Mouse (Mus musculus) embryonic facial prominence, embryonic 10.5 days (tissue): ENCODE measurements around the gene Artn. TPM values are rescaled to one million over a fixed set of nuclear protein-coding genes. Genes with fewer than 3 reads are reported as not detected.
A peak's percentile ranks its signal among the peaks of the same experiment; 100 is the strongest.

Source experiments
- DNase-seq: peaks from one replicate; pipeline ENCODE4 v3.0.0-alpha.2; 2017; ENCODE audit warnings: low spot score
- H3K27ac ChIP-seq: fragments of 300-500 bp; sonication (generic); replicated peaks from 2 replicates; pipeline ENCODE4 v1.5.1; 2016; ENCODE audit warnings: mild to moderate bottlenecking
- H3K27me3 ChIP-seq: fragments of 300-500 bp; sonication (generic); replicated peaks from 2 replicates; pipeline ENCODE4 v1.6.1; 2016; ENCODE audit warnings: low read depth, mild to moderate bottlenecking; ENCODE audit not compliant: poor library complexity, severe bottlenecking
- H3K36me3 ChIP-seq: fragments of 300-500 bp; sonication (generic); replicated peaks from 2 replicates; pipeline ENCODE4 v1.6.1; 2016; ENCODE audit warnings: mild to moderate bottlenecking, moderate library complexity
- H3K4me1 ChIP-seq: fragments of 300-500 bp; sonication (generic); 2 replicates; pipeline ENCODE4 v1.6.1; 2016
- H3K4me3 ChIP-seq: fragments of 300-500 bp; sonication (generic); 2 replicates; pipeline ENCODE4 v1.5.1; 2016; ENCODE audit warnings: mild to moderate bottlenecking, moderate library complexity
- H3K9me3 ChIP-seq: fragments of 300-500 bp; sonication (generic); 2 replicates; pipeline ENCODE4 v1.6.1; 2016; ENCODE audit warnings: mild to moderate bottlenecking
- WGBS: fragments of 180-500 bp; shearing (Covaris S2); methylation state at CpG from one replicate; pipeline ENCODE4 v1.1.7; 2016; 5-methylcytosine and 5-hydroxymethylcytosine counted together
- polyA plus RNA-seq: library from polyadenylated mRNA; unstranded; fragments of >200 nt; fragmentation: Nextera tagmentation; extraction: Ambion mirVana; gene quantifications from 2 replicates; pipeline ENCODE4 v1.2.1, GENCODE M21; 2016

The Artn gene
- polyA plus RNA-seq, 1 experiment from 2014 or later = 3.1 TPM

- Histone ChIP-seq H3K4me3 (no peak overlapping the region), H3K9me3 (no peaks in the 10 kb centered on the region), H3K27ac (no peak overlapping the region), H3K36me3 (peaks cover 96% of the 10 kb centered on the region), H3K27me3 (no peaks in the 10 kb centered on the region), H3K4me1 (no peaks in the 10 kb centered on the region)
- 83% methylated on average over 3 of the region's 3 CpGs for WGBS
- DNase-seq = no peak
Measured at GRCm38 (mm10) chr4:117898111-117898510, 31.5 kb downstream of the Artn start.

GRCm38 (mm10) chr4:117896031-117896430, 33.5 kb downstream of the Artn start:
- WGBS = 94% methylated on average over 6 of the region's 6 CpGs
- H3K36me3 ChIP-seq = peaks cover 76% of the 10 kb centered on the region
- no peak for DNase-seq

GRCm38 (mm10) chr4:117895339-117895738, 34.2 kb downstream of the Artn start:
- peaks cover 72% of the 10 kb centered on the region for H3K36me3 ChIP-seq
- no peak overlapping the region for H3K4me3 ChIP-seq
- DNase-seq = no peak
- no peak overlapping the region for H3K27ac ChIP-seq
- peaks cover 16% of the 10 kb centered on the region for H3K4me1 ChIP-seq
- no peaks in the 10 kb centered on the region for H3K27me3 ChIP-seq
- H3K9me3 ChIP-seq = no peaks in the 10 kb centered on the region
- WGBS = 80% methylated on average over 7 of the region's 7 CpGs

More at GRCm38 (mm10) chr4:117896031-117896430, 33.5 kb downstream of the Artn start:
- H3K9me3 ChIP-seq = no peaks in the 10 kb centered on the region
- no peaks in the 10 kb centered on the region for H3K27me3 ChIP-seq
- H3K4me1 ChIP-seq = peaks cover 9% of the 10 kb centered on the region
- no peak overlapping the region for H3K27ac ChIP-seq
- no peak overlapping the region for H3K4me3 ChIP-seq

GRCm38 (mm10) chr4:117894601-117895000, 35.0 kb downstream of the Artn start:
- Histone ChIP-seq H3K4me3 (no peak overlapping the region), H3K27ac (no peak overlapping the region), H3K4me1 (peaks cover 16% of the 10 kb centered on the region), H3K9me3 (no peaks in the 10 kb centered on the region), H3K27me3 (no peaks in the 10 kb centered on the region), H3K36me3 (peaks cover 72% of the 10 kb centered on the region)
- 89% methylated on average over 8 of the region's 8 CpGs for WGBS
- no peak for DNase-seq

- Histone ChIP-seq H3K27ac (no peak overlapping the region), H3K27me3 (no peaks in the 10 kb centered on the region), H3K9me3 (no peaks in the 10 kb centered on the region), H3K36me3 (peaks cover 71% of the 10 kb centered on the region), H3K4me3 (no peak overlapping the region), H3K4me1 (peaks cover 16% of the 10 kb centered on the region)
- WGBS = 18% methylated on average over 9 of the region's 9 CpGs
- DNase-seq = peak; percentile 75
Measured at GRCm38 (mm10) chr4:117893376-117893775, 36.2 kb downstream of the Artn start.

- H3K27ac ChIP-seq = no peak within 1 kb of the TSS
- peaks cover 22% of the 10 kb centered on the region for H3K4me1 ChIP-seq
- H3K27me3 ChIP-seq = no peaks in the 10 kb centered on the region
- WGBS = under 1% methylated on average over 21 of the region's 21 CpGs
- peak; percentile 84 for DNase-seq
- peaks cover 55% of the 10 kb centered on the region for H3K36me3 ChIP-seq
- H3K9me3 ChIP-seq = no peaks in the 10 kb centered on the region
- H3K4me3 ChIP-seq = peak within 1 kb of the TSS; percentile 83
Measured at GRCm38 (mm10) chr4:117891738-117892161, 37.8 kb downstream of the Artn start, which contains the start of gene Dph2. Gene Dph2 (minus strand): TSS chr4:117892032.

- Histone ChIP-seq H3K27ac (no peak overlapping the region), H3K27me3 (no peaks in the 10 kb centered on the region), H3K4me1 (peaks cover 32% of the 10 kb centered on the region), H3K36me3 (peaks cover 48% of the 10 kb centered on the region), H3K9me3 (no peaks in the 10 kb centered on the region), H3K4me3 (peak overlapping the region; percentile 83)
- DNase-seq = no peak
- WGBS = 83% methylated on average over 8 of the region's 8 CpGs
Measured at GRCm38 (mm10) chr4:117890750-117891149, 38.8 kb downstream of the Artn start.

GRCm38 (mm10) chr4:117890031-117890430, 39.5 kb downstream of the Artn start:
- H3K9me3 ChIP-seq = no peaks in the 10 kb centered on the region
- peaks cover 39% of the 10 kb centered on the region for H3K4me1 ChIP-seq
- no peak for DNase-seq
- H3K27ac ChIP-seq = no peak overlapping the region
- H3K27me3 ChIP-seq = no peaks in the 10 kb centered on the region
- H3K4me3 ChIP-seq = no peak overlapping the region
- H3K36me3 ChIP-seq = peaks cover 48% of the 10 kb centered on the region
- 94% methylated on average over 14 of the region's 14 CpGs for WGBS

- peaks cover 48% of the 10 kb centered on the region for H3K36me3 ChIP-seq
- no peaks in the 10 kb centered on the region for H3K27me3 ChIP-seq
- DNase-seq = no peak
Measured at GRCm38 (mm10) chr4:117889471-117889870, 40.1 kb downstream of the Artn start.

GRCm38 (mm10) chr4:117887920-117888319, 41.6 kb downstream of the Artn start:
- peak overlapping the region; percentile 95 for H3K4me3 ChIP-seq
- WGBS = 78% methylated on average over 2 of the region's 2 CpGs
- DNase-seq = no peak
- H3K27me3 ChIP-seq = no peaks in the 10 kb centered on the region
- H3K36me3 ChIP-seq = peaks cover 43% of the 10 kb centered on the region
- H3K4me1 ChIP-seq = peaks cover 53% of the 10 kb centered on the region
- H3K9me3 ChIP-seq = no peaks in the 10 kb centered on the region
- no peak overlapping the region for H3K27ac ChIP-seq

More at GRCm38 (mm10) chr4:117889471-117889870, 40.1 kb downstream of the Artn start:
- no peak overlapping the region for H3K27ac ChIP-seq
- H3K4me1 ChIP-seq = peaks cover 42% of the 10 kb centered on the region
- WGBS = 94% methylated on average over 15 of the region's 15 CpGs
- no peak overlapping the region for H3K4me3 ChIP-seq
- H3K9me3 ChIP-seq = no peaks in the 10 kb centered on the region

- under 1% methylated on average over 37 of the region's 37 CpGs for WGBS
- Histone ChIP-seq H3K27ac (peak within 1 kb of the TSS; percentile 83), H3K27me3 (no peaks in the 10 kb centered on the region), H3K4me1 (peaks cover 58% of the 10 kb centered on the region), H3K9me3 (no peaks in the 10 kb centered on the region), H3K36me3 (peaks cover 43% of the 10 kb centered on the region), H3K4me3 (peak within 1 kb of the TSS; percentile 95)
- DNase-seq = peak; percentile 95
Measured at GRCm38 (mm10) chr4:117887133-117887532, 42.4 kb downstream of the Artn start, which contains the start of gene Atp6v0b. Gene Atp6v0b (minus strand): TSS chr4:117887333.

- Histone ChIP-seq H3K4me3 (peak overlapping the region; percentile 95), H3K4me1 (peaks cover 61% of the 10 kb centered on the region), H3K36me3 (peaks cover 43% of the 10 kb centered on the region), H3K27me3 (no peaks in the 10 kb centered on the region), H3K27ac (peak overlapping the region; percentile 83), H3K9me3 (no peaks in the 10 kb centered on the region)
- 2% methylated on average over 22 of the region's 24 CpGs for WGBS
- no peak for DNase-seq
Measured at GRCm38 (mm10) chr4:117886644-117887043, 42.9 kb downstream of the Artn start.

- Histone ChIP-seq H3K27me3 (no peaks in the 10 kb centered on the region), H3K36me3 (peaks cover 48% of the 10 kb centered on the region), H3K9me3 (no peaks in the 10 kb centered on the region), H3K27ac (no peak overlapping the region), H3K4me1 (peaks cover 60% of the 10 kb centered on the region), H3K4me3 (peak overlapping the region; percentile 95)
- 83% methylated on average over 9 of the region's 9 CpGs for WGBS
- no peak for DNase-seq
Measured at GRCm38 (mm10) chr4:117885994-117886393, 43.6 kb downstream of the Artn start.
